Mouse (Mus musculus): ENCODE measurements around the gene Sycp3. TPM values are rescaled to one million over a fixed set of nuclear protein-coding genes. Genes with fewer than 3 reads are reported as not detected.

Gene Sycp3
- polyA plus RNA-seq, 1 experiment from 2014 or later = not detected

Other genes starting within 250 kb of the Sycp3 start
- gene Dram1, start 80.5 kb upstream of the Sycp3 start, polyA plus RNA-seq (2016; fragmentation: Nextera tagmentation; extraction: Ambion mirVana) = 0.55 and 0.63 TPM in 2 replicates
- gene Gnptab, start 80.4 kb upstream of the Sycp3 start, polyA plus RNA-seq (2016; fragmentation: Nextera tagmentation; extraction: Ambion mirVana) = 14.4 and 14.5 TPM in 2 replicates
- 19.5 and 21.2 TPM in 2 replicates for gene Chpt1, start 44.5 kb downstream of the Sycp3 start, polyA plus RNA-seq (2016; fragmentation: Nextera tagmentation; extraction: Ambion mirVana)
- gene Mybpc1, start 145.6 kb downstream of the Sycp3 start, polyA plus RNA-seq (2016; fragmentation: Nextera tagmentation; extraction: Ambion mirVana) = 13.0 and 13.6 TPM in 2 replicates
- 0.26 TPM in 1 of 2 replicates, not detected in the other for gene Spic, start 225.4 kb downstream of the Sycp3 start, polyA plus RNA-seq (2016; fragmentation: Nextera tagmentation; extraction: Ambion mirVana)